Mouse (Mus musculus): ENCODE data around the gene Blm.

The Blm gene

GRCm38 (mm10) chr7:80439032-80439760, 95.7 kb downstream of the Blm start:
- no peak for DNase-seq

- no peak for DNase-seq
These were observed 98.3 kb downstream of the Blm start for GRCm38 (mm10) chr7:80436571-80436970.

GRCm38 (mm10) chr7:80435594-80435993, 99.3 kb downstream of the Blm start:
- DNase-seq = no peak

GRCm38 (mm10) chr7:80429661-80430060, 105.3 kb downstream of the Blm start:
- DNase-seq = no peak

- no peak for DNase-seq
These were observed 107.2 kb downstream of the Blm start for GRCm38 (mm10) chr7:80427730-80428129.

- peak; percentile 61 to 70 for DNase-seq
These were observed 108.6 kb downstream of the Blm start for GRCm38 (mm10) chr7:80426363-80426762.

GRCm38 (mm10) chr7:80424722-80425121, 110.2 kb downstream of the Blm start:
- DNase-seq = no peak

GRCm38 (mm10) chr7:80422759-80423480, 112.0 kb downstream of the Blm start:
- DNase-seq = no peak

GRCm38 (mm10) chr7:80421576-80421975, 113.3 kb downstream of the Blm start:
- DNase-seq = no peak

- no peak for DNase-seq
These were observed 114.3 kb downstream of the Blm start for GRCm38 (mm10) chr7:80420586-80420985.

GRCm38 (mm10) chr7:80419278-80419677, 115.6 kb downstream of the Blm start:
- no peak for DNase-seq

- no peak for DNase-seq
These were observed 116.9 kb downstream of the Blm start for GRCm38 (mm10) chr7:80418036-80418435.

- DNase-seq = no peak
These were observed 117.3 kb downstream of the Blm start for GRCm38 (mm10) chr7:80417601-80418000.

- DNase-seq = no peak
These were observed 118.0 kb downstream of the Blm start for GRCm38 (mm10) chr7:80416969-80417368.

- no peak for DNase-seq
These were observed 120.5 kb downstream of the Blm start for GRCm38 (mm10) chr7:80414303-80414855.

GRCm38 (mm10) chr7:80413512-80414302, 121.2 kb downstream of the Blm start:
- DNase-seq = no peak

- no peak for DNase-seq
These were observed 122.1 kb downstream of the Blm start for GRCm38 (mm10) chr7:80412781-80413180.

- DNase-seq = no peak
These were observed 122.6 kb downstream of the Blm start for GRCm38 (mm10) chr7:80412279-80412678.

GRCm38 (mm10) chr7:80410380-80410779, 124.5 kb downstream of the Blm start:
- DNase-seq = no peak

- no peak for DNase-seq
These were observed 127.2 kb downstream of the Blm start for GRCm38 (mm10) chr7:80407712-80408111.

- no peak for DNase-seq
These were observed 128.7 kb downstream of the Blm start for GRCm38 (mm10) chr7:80406186-80406585.

- DNase-seq = no peak
These were observed 129.7 kb downstream of the Blm start, which contains the start of gene Furin for GRCm38 (mm10) chr7:80405188-80405695. Gene Furin (minus strand): TSS chr7:80405436.
